26 mouse cellular contexts compared by ENCODE assay signal in the genomic region with DNA sequence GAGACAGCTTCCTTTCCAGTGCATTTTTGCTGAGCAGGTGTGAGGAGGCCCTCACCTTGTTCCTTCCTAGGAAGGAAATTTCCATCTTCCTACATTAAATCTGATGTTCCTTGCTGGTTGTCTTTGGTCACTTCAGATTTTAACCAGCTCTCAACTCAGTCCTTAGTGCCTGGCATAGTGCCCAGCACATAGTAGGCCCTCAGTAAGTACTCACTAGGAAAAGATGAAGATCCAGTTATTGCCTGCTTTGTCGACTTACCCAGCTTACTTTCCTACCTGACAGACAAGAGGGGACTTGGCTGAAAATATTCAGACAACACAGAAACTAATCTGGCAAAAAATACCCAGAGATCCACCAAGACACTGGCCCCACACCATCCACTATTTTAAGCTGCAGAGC. TPM values are rescaled to one million over a fixed set of nuclear protein-coding genes. Genes with fewer than 3 reads are reported as not detected.
DNase-seq lines count a peak whose midpoint lies in the region; ATAC-seq and TF ChIP-seq lines count a peak whose summit lies in the region.
"Had no signal": no experiment of that assay in that cellular context is flagged by ENCODE, and none has a peak within 500 bp of the region (broad histone marks: within the 10 kb centered on the region; RNA-seq: fewer than 3 reads in every experiment).

No protein-coding gene starts in this region.

- no peak overlapping the region for H3K4me3 ChIP-seq in heart, embryonic 15.5 days
- H3K4me3 ChIP-seq in lung, embryonic 15.5 days, result no peak overlapping the region
- H3K4me3 ChIP-seq in CH12.LX (replicated peaks in 1 of 3; ENCODE audit: low read depth in 2 of 3, low read length in 2 of 3, poor library complexity in 1 of 3), result no peak overlapping the region
- no peak overlapping the region for H3K4me3 ChIP-seq in layer of hippocampus, adult 2 months
- H3K4me3 ChIP-seq: forebrain, embryonic 13.5 days; limb, embryonic 13.5 days; liver, embryonic 13.5 days; midbrain, embryonic 10.5 days; midbrain, embryonic 15.5 days; neural tube, embryonic 15.5 days had no signal

- H3K9me3 ChIP-seq in heart, embryonic 15.5 days (replicated peaks), result no peaks in the 10 kb centered on the region
- H3K9me3 ChIP-seq in lung, embryonic 15.5 days, result no peaks in the 10 kb centered on the region
- H3K9me3 ChIP-seq in CH12.LX (replicated peaks; ENCODE audit: low read length), result peaks cover 11% of the 10 kb centered on the region
- H3K9me3 ChIP-seq: forebrain, embryonic 13.5 days; limb, embryonic 13.5 days; liver, embryonic 13.5 days; midbrain, embryonic 15.5 days; neural tube, embryonic 15.5 days had no signal

- dilution Hi-C loops in CH12.LX (cut with MboI; ENCODE audit: extremely low pct_ligation_motif_present, extremely low pct_unique_long_range_greater_than_20kb, low sequenced_read_pairs), result no loop called here

- peaks cover 39% of the 10 kb centered on the region for H3K4me1 ChIP-seq in heart, embryonic 15.5 days (replicated peaks)
- H3K4me1 ChIP-seq in lung, embryonic 15.5 days, result peaks cover 57% of the 10 kb centered on the region
- peaks cover 16 to 76% of the 10 kb centered on the region in 2 experiments for H3K4me1 ChIP-seq in CH12.LX (ENCODE audit: control insufficient read depth in 1 of 2, insufficient read depth in 2 of 2)

- peaks cover 29% of the 10 kb centered on the region for H3K79me2 ChIP-seq in CH12.LX (replicated peaks; ENCODE audit: control insufficient read depth, extremely low read depth, insufficient read depth, poor library complexity, severe bottlenecking)

- no peak for TF ChIP-seq RAD21 in CH12.LX (IDR thresholded peaks at IDR 0.05; ENCODE audit: low read depth, low read length)

- no peak for ATAC-seq in heart, embryonic 15.5 days (replicated peaks; ENCODE audit: insufficient number of reproducible peaks, insufficient read depth, low FRiP score, low read depth)
- ATAC-seq in lung, embryonic 15.5 days (ENCODE audit: borderline replicate concordance, extremely low read depth, low FRiP score, low TSS enrichment), result no peak
- ATAC-seq: forebrain, embryonic 13.5 days; midbrain, embryonic 15.5 days had no signal

- no peak for TF ChIP-seq EP300 in CH12.LX (IDR thresholded peaks at IDR 0.05; ENCODE audit: low read length)

- H3K36me3 ChIP-seq in heart, embryonic 15.5 days, result peaks cover 12% of the 10 kb centered on the region; the same call in 1 of the 2 replicates
- H3K36me3 ChIP-seq in lung, embryonic 15.5 days, result peaks cover 16% of the 10 kb centered on the region
- H3K36me3 ChIP-seq in CH12.LX (replicated peaks in 1 of 2; ENCODE audit: control insufficient read depth in 1 of 2, insufficient read depth in 1 of 2, low read length in 1 of 2), result peaks cover 31 to 73% of the 10 kb centered on the region in 2 experiments
- H3K36me3 ChIP-seq: midbrain, embryonic 15.5 days had no signal

- no peaks in the 10 kb centered on the region for H3K27me3 ChIP-seq in heart, embryonic 15.5 days
- no peaks in the 10 kb centered on the region for H3K27me3 ChIP-seq in lung, embryonic 15.5 days
- no peaks in the 10 kb centered on the region for H3K27me3 ChIP-seq in CH12.LX (replicated peaks)
- H3K27me3 ChIP-seq: forebrain, embryonic 13.5 days; limb, embryonic 13.5 days; liver, embryonic 13.5 days; midbrain, embryonic 15.5 days; neural tube, embryonic 15.5 days had no signal

- no peak for DNase-seq in heart, postnatal 10 days
- no peak for DNase-seq in lung, postnatal 14 days
- peak; percentile 49 for DNase-seq in A20 (ENCODE audit: low read depth, low spot score)
- no peak for DNase-seq in CH12.LX (ENCODE audit: extremely low read depth)
- no peak for DNase-seq in thymus, postnatal 25 days
- no peak for DNase-seq in layer of hippocampus, adult 2 months (ENCODE audit: low spot score in 2 of 2)
- DNase-seq: adrenal gland, postnatal 14 days; cerebellum, adult 11 months; cerebellum, adult 9-10 months; cerebellum, postnatal 36 days; gastrocnemius, postnatal 14 days; heart, adult 11 months; kidney, adult 9 months; kidney, postnatal 10 days; liver, embryonic 13.5 days; lung, adult 18-20 months; retina, postnatal 1 day; right cerebral cortex, postnatal 14 days had no signal

- 71% methylated on average over 1 of the region's 1 CpGs for WGBS in heart, embryonic 15.5 days
- WGBS in lung, embryonic 15.5 days, result 65% methylated on average over 1 of the region's 1 CpGs

- in situ Hi-C loops in CH12.LX (cut with MboI; ENCODE audit: low pct_ligation_motif_present, low pct_unique_long_range_greater_than_20kb, low sequenced_read_pairs), result loop anchor here (25.0 kb wide), 1 partner anchor 284 kb away; no protein-coding TSS in a partner anchor

- H3K9ac ChIP-seq in heart, embryonic 15.5 days, result no peak overlapping the region
- H3K9ac ChIP-seq in lung, embryonic 15.5 days, result no peak overlapping the region
- H3K9ac ChIP-seq in CH12.LX (ENCODE audit: insufficient read depth, low read depth), result 0 out of 2 replicates have a peak overlapping the region, but pooled peaks have one; percentile 1
- H3K9ac ChIP-seq: forebrain, embryonic 13.5 days; hindbrain, embryonic 14.5 days; limb, embryonic 13.5 days; liver, embryonic 13.5 days; midbrain, embryonic 15.5 days; neural tube, embryonic 15.5 days had no signal

- intact Hi-C loops in heart, postnatal 10 days (cut with DNase I), result no loop called here

- no peak for TF ChIP-seq POLR2A in CH12.LX (IDR thresholded peaks at IDR 0.05; ENCODE audit: low read depth, low read length)

- TF ChIP-seq CTCF in CH12.LX (conservative IDR thresholded peaks at IDR 0.05 in 1 of 2, IDR thresholded peaks at IDR 0.05 in 1 of 2; ENCODE audit: low read depth in 2 of 2, low read length in 2 of 2), result no peak
- TF ChIP-seq CTCF in layer of hippocampus, adult 2 months (conservative IDR thresholded peaks at IDR 0.05), result no peak

- peak overlapping the region; percentile 5 for H3K27ac ChIP-seq in heart, embryonic 15.5 days
- H3K27ac ChIP-seq in lung, embryonic 15.5 days, result peak overlapping the region; percentile 86
- H3K27ac ChIP-seq in CH12.LX (ENCODE audit: insufficient read depth, low read depth), result no peak overlapping the region
- no peak overlapping the region for H3K27ac ChIP-seq in layer of hippocampus, adult 2 months
- H3K27ac ChIP-seq: forebrain, embryonic 13.5 days; hindbrain, embryonic 14.5 days; liver, embryonic 13.5 days; midbrain, embryonic 10.5 days; midbrain, embryonic 15.5 days; neural tube, embryonic 15.5 days had no signal

- no peak overlapping the region for H3K4me2 ChIP-seq in heart, embryonic 15.5 days
- no peak overlapping the region for H3K4me2 ChIP-seq in lung, embryonic 15.5 days
- H3K4me2 ChIP-seq in CH12.LX (ENCODE audit: insufficient read depth, low read depth, poor library complexity, severe bottlenecking), result no peak overlapping the region
- H3K4me2 ChIP-seq: forebrain, embryonic 13.5 days; hindbrain, embryonic 14.5 days; limb, embryonic 13.5 days; liver, embryonic 13.5 days; midbrain, embryonic 15.5 days; neural tube, embryonic 15.5 days had no signal

TF ChIP-seq in CH12.LX, 34 proteins besides CTCF, POLR2A, EP300 and RAD21:
- TF ChIP-seq UBTF (IDR thresholded peaks at IDR 0.05; ENCODE audit: low read depth, low read length) (no peak), ZKSCAN1 (IDR thresholded peaks at IDR 0.05; ENCODE audit: borderline replicate concordance, low read depth, low read length) (peak; percentile 84)

RNA-seq across cellular contexts. Expression of a gene that starts 8.6 kb away (rescaled TPM):
- polyA plus RNA-seq in heart, embryonic 15.5 days (2015; fragmentation: Nextera tagmentation; extraction: Ambion mirVana), result 94.7 and 107 TPM in 2 replicates
- total RNA-seq in heart, postnatal 10 days (2021), result 100 to 1,000 TPM; 126 to 152 TPM
- polyA plus RNA-seq in lung, embryonic 15.5 days (2015; fragmentation: Nextera tagmentation; extraction: Ambion mirVana), result 139 and 147 TPM in 2 replicates
- 42.3 and 50.7 TPM in 2 replicates for total RNA-seq in CH12.LX (2012; rRNA removed)
- 26.2 and 32.7 TPM in 2 replicates for total RNA-seq in CH12.LX (2014; rRNA removed)
- polyA plus RNA-seq in CH12.LX (2012; ENCODE audit: insufficient read length, low read depth), result 175 and 192 TPM in 2 replicates
- total RNA-seq in layer of hippocampus, adult 2 months (2021), result 10 to 100 TPM; 35.2 to 39.4 TPM

Comparison
In these comparisons a context has a peak if more than half of its experiments do, and no peak if none do; other contexts are left out.
1. H3K27ac ChIP-seq: peak in heart, embryonic 15.5 days (single experiment) and lung, embryonic 15.5 days (single experiment); none in CH12.LX (single experiment) and layer of hippocampus, adult 2 months (single experiment).